Mouse (Mus musculus) CH12.LX (cell line): ENCODE data around the gene Dpep1. TPM values are rescaled to one million over a fixed set of nuclear protein-coding genes. Genes with fewer than 3 reads are reported as not detected.

ENCODE experiments used
- DNase-seq: peaks from one replicate; pipeline ENCODE4 v3.0.0-alpha.2; 2013; ENCODE audit errors: extremely low read depth
- H3K27ac ChIP-seq: 2 replicates; pipeline ENCODE4 v1.5.1; 2012; ENCODE audit warnings: low read depth, mild to moderate bottlenecking, control low read depth, moderate library complexity; ENCODE audit not compliant: insufficient read depth
- H3K27me3 ChIP-seq: replicated peaks from 2 replicates; pipeline ENCODE3; 2012; ENCODE audit warnings: inconsistent platforms
- H3K36me3 ChIP-seq, 2 experiments: replicated peaks in 1 of 2; 2 replicates each; pipeline versions ENCODE3 to v1.6.1; 2012; ENCODE audit warnings: inconsistent platforms in 1 of 2, low read length in 1 of 2, mild to moderate bottlenecking in 1 of 2, mixed read lengths in 1 of 2, moderate library complexity in 1 of 2; ENCODE audit not compliant: control insufficient read depth in 1 of 2, insufficient read depth in 1 of 2
- H3K4me1 ChIP-seq, 2 experiments: 2 replicates each; pipeline ENCODE4 v1.6.1; 2012; ENCODE audit warnings: inconsistent platforms in 1 of 2, moderate library complexity in 1 of 2; ENCODE audit not compliant: insufficient read depth in 2 of 2, control insufficient read depth in 1 of 2
- H3K4me2 ChIP-seq: 2 replicates; pipeline ENCODE4 v1.6.1; 2012; ENCODE audit warnings: low read depth, mild to moderate bottlenecking, control low read depth; ENCODE audit not compliant: poor library complexity, insufficient read depth, severe bottlenecking
- H3K4me3 ChIP-seq, 3 experiments: fragments of 150-350 bp in 1 of 3; sonication (generic) in 1 of 3; replicated peaks in 1 of 3; 2 replicates each; pipeline versions ENCODE3 to v1.5.1; 2011 to 2012; ENCODE audit warnings: low read depth in 2 of 3, low read length in 2 of 3, mild to moderate bottlenecking in 2 of 3, moderate library complexity in 2 of 3, control low read depth in 1 of 3, improper control_type of control experiment in 1 of 3, inconsistent platforms in 1 of 3, mixed read lengths in 1 of 3; ENCODE audit not compliant: poor library complexity in 1 of 3
- H3K79me2 ChIP-seq: replicated peaks from 2 replicates; pipeline ENCODE4 v1.6.1; 2012; ENCODE audit warnings: mild to moderate bottlenecking, moderate library complexity; ENCODE audit not compliant: control insufficient read depth, poor library complexity, insufficient read depth, severe bottlenecking; ENCODE audit errors: extremely low read depth
- H3K9ac ChIP-seq: 2 replicates; pipeline ENCODE4 v1.6.1; 2012; ENCODE audit warnings: low read depth, mild to moderate bottlenecking, control low read depth, moderate library complexity; ENCODE audit not compliant: insufficient read depth
- H3K9me3 ChIP-seq: replicated peaks from 2 replicates; pipeline ENCODE3; 2012; ENCODE audit warnings: low read length, inconsistent platforms, mixed read lengths
- BHLHE40 ChIP-seq: IDR thresholded peaks from 2 replicates; pipeline ENCODE4 v1.6.1; 2011; ENCODE audit warnings: mild to moderate bottlenecking, low read depth, low read length, improper control_type of control experiment
- CTCF ChIP-seq, 2 experiments: IDR thresholded peaks in 1 of 2; conservative IDR thresholded peaks in 1 of 2; 2 replicates each; pipeline ENCODE4 v1.5.1; 2011 to 2012; ENCODE audit warnings: low read depth in 2 of 2, low read length in 2 of 2, improper control_type of control experiment in 1 of 2, inconsistent platforms in 1 of 2, mild to moderate bottlenecking in 1 of 2, moderate library complexity in 1 of 2
- E2F4 ChIP-seq: IDR thresholded peaks from 2 replicates; pipeline ENCODE4 v1.6.1; 2011; ENCODE audit warnings: low read depth, low read length, improper control_type of control experiment; ENCODE audit not compliant: insufficient replicate concordance
- ELF1 ChIP-seq: IDR thresholded peaks from 2 replicates; pipeline ENCODE4 v1.6.1; 2014; ENCODE audit warnings: low read depth, mild to moderate bottlenecking, inconsistent platforms, low read length, improper control_type of control experiment
- GABPA ChIP-seq: IDR thresholded peaks from 2 replicates; pipeline ENCODE4 v1.6.1; 2012; ENCODE audit warnings: low read depth, low read length, improper control_type of control experiment, inconsistent platforms; ENCODE audit not compliant: insufficient replicate concordance
- JUND ChIP-seq: conservative IDR thresholded peaks from 2 replicates; pipeline ENCODE4 v1.6.1; 2011; ENCODE audit warnings: low read depth, low read length, improper control_type of control experiment
- KAT2A ChIP-seq: IDR thresholded peaks from 2 replicates; pipeline ENCODE4 v1.6.1; 2012; ENCODE audit warnings: low read length, improper control_type of control experiment, inconsistent platforms; ENCODE audit not compliant: insufficient replicate concordance
- MAZ ChIP-seq: IDR thresholded peaks from 2 replicates; pipeline ENCODE4 v1.6.1; 2012; ENCODE audit warnings: low read depth, mild to moderate bottlenecking, inconsistent platforms, low read length, improper control_type of control experiment, moderate library complexity
- NELFE ChIP-seq: IDR thresholded peaks from 2 replicates; pipeline ENCODE4 v1.6.1; 2011; ENCODE audit warnings: low read depth, low read length, improper control_type of control experiment
- RAD21 ChIP-seq: IDR thresholded peaks from 2 replicates; pipeline ENCODE4 v1.6.1; 2011; ENCODE audit warnings: low read depth, mild to moderate bottlenecking, low read length, improper control_type of control experiment, moderate library complexity
- SIN3A ChIP-seq: IDR thresholded peaks from 2 replicates; pipeline ENCODE4 v1.6.1; 2012; ENCODE audit warnings: low read length, improper control_type of control experiment, inconsistent platforms
- SMC3 ChIP-seq: IDR thresholded peaks from 2 replicates; pipeline ENCODE4 v1.6.1; 2011; ENCODE audit warnings: low read depth, low read length, improper control_type of control experiment
- TBP ChIP-seq: conservative IDR thresholded peaks from 2 replicates; pipeline ENCODE4 v1.6.1; 2011; ENCODE audit warnings: low read depth, low read length, improper control_type of control experiment
- TCF12 ChIP-seq: IDR thresholded peaks from 2 replicates; pipeline ENCODE4 v1.6.1; 2014; ENCODE audit warnings: low read depth, mild to moderate bottlenecking, inconsistent platforms, low read length, improper control_type of control experiment
- UBTF ChIP-seq: IDR thresholded peaks from 2 replicates; pipeline ENCODE4 v1.6.1; 2012; ENCODE audit warnings: low read depth, mild to moderate bottlenecking, inconsistent platforms, low read length, improper control_type of control experiment, moderate library complexity
- USF2 ChIP-seq: conservative IDR thresholded peaks from 2 replicates; pipeline ENCODE4 v1.6.1; 2011; ENCODE audit warnings: low read depth, low read length, improper control_type of control experiment
- ZC3H11A ChIP-seq: IDR thresholded peaks from 2 replicates; pipeline ENCODE4 v1.6.1; 2012; ENCODE audit warnings: low read depth, mild to moderate bottlenecking, inconsistent platforms, low read length, improper control_type of control experiment
- ZMIZ1 ChIP-seq: IDR thresholded peaks from 2 replicates; pipeline ENCODE4 v1.6.1; 2012; ENCODE audit warnings: low read depth, mild to moderate bottlenecking, inconsistent platforms, low read length, improper control_type of control experiment
- dilution Hi-C: fragments of 300-500 bp; cut with MboI; formaldehyde crosslinking; loops from 2 replicates; pipeline ENCODE4 v1.14.3; 2020; ENCODE audit warnings: low sequenced_read_pairs; ENCODE audit not compliant: extremely low pct_unique_long_range_greater_than_20kb, extremely low pct_ligation_motif_present
- in situ Hi-C: fragments of 300-500 bp; cut with MboI; formaldehyde crosslinking; loops from 3 replicates; pipeline ENCODE4 v1.14.3; 2019; ENCODE audit warnings: low sequenced_read_pairs, low pct_ligation_motif_present, low pct_unique_long_range_greater_than_20kb, mixed read lengths
- polyA plus RNA-seq: library from polyadenylated mRNA; unstranded; fragments of >175 nt; gene quantifications from 2 replicates; pipeline ENCODE4 v1.2.1, GENCODE M21; 2012; ENCODE audit warnings: low read depth; ENCODE audit not compliant: insufficient read length
- total RNA-seq, 2 experiments: library from RNA; depleted of rRNA; stranded (reverse); fragments of 300-350 nt in 1 of 2; fragments of >200 nt in 1 of 2; gene quantifications; 2 replicates each; pipeline ENCODE4 v1.2.3; 2012 to 2014

Gene Dpep1
- total and polyA plus RNA-seq, 3 experiments: not detected

DNA sequence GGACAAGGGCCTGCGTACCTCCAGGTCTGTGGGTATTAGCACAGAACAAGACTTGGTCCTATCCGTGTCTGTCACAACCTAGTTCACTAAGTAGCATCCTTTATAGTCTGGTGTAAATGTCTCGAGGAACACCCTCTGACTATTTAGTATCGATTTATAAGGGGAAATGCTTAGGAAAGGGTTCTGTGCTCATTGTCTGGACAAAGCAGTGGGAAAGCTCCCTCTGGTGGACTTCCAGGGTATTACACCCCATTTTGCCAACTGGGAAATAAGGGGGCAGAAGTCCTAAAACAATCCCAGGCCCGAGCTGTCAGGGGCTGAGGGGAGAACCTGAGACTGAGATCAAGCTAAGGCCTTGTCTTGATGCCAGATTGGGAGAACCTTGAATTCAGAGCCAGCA, 16.2 kb downstream of the Dpep1 start:
- H3K4me3 ChIP-seq: no peak overlapping the region
- peaks cover 31% of the 10 kb centered on the region for H3K27me3 ChIP-seq
- no peak overlapping the region for H3K9ac ChIP-seq
- no peaks in the 10 kb centered on the region for H3K9me3 ChIP-seq
- DNase-seq: peak; percentile 60
- TF ChIP-seq BHLHE40 (no peak), TBP (no peak), E2F4 (no peak), UBTF (no peak), ZMIZ1 (no peak), SMC3 (peak; percentile 81), USF2 (no peak), ELF1 (no peak), NELFE (peak; percentile 42; the same call in 1 of the 2 replicates), RAD21 (peak; percentile 80), ZC3H11A (peak; percentile 19; the same call in 1 of the 2 replicates), MAZ (no peak), SIN3A (no peak), KAT2A (no peak), CTCF (conservative IDR thresholded peaks at IDR 0.05 in 1 of 2, IDR thresholded peaks at IDR 0.05 in 1 of 2; ENCODE audit: low read depth in 2 of 2, low read length in 2 of 2) (peak; percentile 90 to 99)
- H3K36me3 ChIP-seq: peaks cover 25 to 36% of the 10 kb centered on the region in 2 experiments
- H3K27ac ChIP-seq: no peak overlapping the region
- in situ Hi-C loops (no loop called here), dilution Hi-C loops (no loop called here)
- H3K4me1 ChIP-seq: 0 out of 4 replicates have a peak, but pooled peaks cover 0 to 3% of the 10 kb centered on the region in 2 experiments
- no peaks in the 10 kb centered on the region for H3K79me2 ChIP-seq
- no peak overlapping the region for H3K4me2 ChIP-seq

DNA sequence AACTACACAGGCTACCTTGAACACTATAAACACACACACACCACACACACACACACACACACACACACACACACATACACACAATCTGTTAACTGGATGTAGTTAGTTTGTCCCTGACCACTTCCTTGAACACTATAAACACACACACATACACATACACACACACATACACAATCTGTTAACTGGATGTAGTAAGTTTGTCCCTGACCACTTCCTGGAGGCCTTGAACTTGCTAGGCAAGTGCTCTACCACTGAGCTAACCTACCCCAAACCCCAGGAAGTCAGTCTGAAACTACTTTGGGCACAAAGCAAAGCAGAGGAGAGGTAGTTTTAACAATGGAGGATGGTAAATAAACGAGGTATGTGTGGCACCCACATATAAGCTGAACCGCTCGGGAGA, 17.5 kb downstream of the Dpep1 start:
- Histone ChIP-seq H3K36me3 (peaks cover 38 to 49% of the 10 kb centered on the region in 2 experiments), H3K9ac (no peak overlapping the region), H3K9me3 (no peaks in the 10 kb centered on the region), H3K4me3 (no peak overlapping the region), H3K27ac (no peak overlapping the region), H3K79me2 (no peaks in the 10 kb centered on the region), H3K4me2 (no peak overlapping the region), H3K4me1 (0 out of 4 replicates have a peak, but pooled peaks cover 0 to 3% of the 10 kb centered on the region in 2 experiments), H3K27me3 (peaks cover 21% of the 10 kb centered on the region)
- DNase-seq: no peak
- in situ Hi-C loops (no loop called here), dilution Hi-C loops (no loop called here)
- TF ChIP-seq USF2: no peak
- TF ChIP-seq TCF12: no peak
- TF ChIP-seq UBTF: no peak
- no peak for TF ChIP-seq GABPA
- TF ChIP-seq RAD21: no peak
- no peak for TF ChIP-seq BHLHE40
- no peak for TF ChIP-seq JUND
- no peak for TF ChIP-seq ZMIZ1
- TF ChIP-seq KAT2A: no peak
